Mouse (Mus musculus) ES-E14 (cell line): Measurements from ENCODE around the gene Mup11. TPM values are rescaled to one million over a fixed set of nuclear protein-coding genes. Genes with fewer than 3 reads are reported as not detected.
"Not testable (repeated sequence)": the region's sequence is repeated elsewhere in the genome, so short reads cannot be mapped to it uniquely, and the experiment has no call there.

Experiments used
- DNase-seq: peaks from one replicate; pipeline ENCODE4 v3.0.0-alpha.2; 2013; ENCODE audit warnings: low read depth, low spot score
- H3K27ac ChIP-seq: 2 replicates; pipeline ENCODE4 v1.5.1; 2012; ENCODE audit warnings: low read depth, mild to moderate bottlenecking, low read length, moderate library complexity, mixed read lengths; ENCODE audit not compliant: poor library complexity, insufficient read depth, severe bottlenecking
- H3K36me3 ChIP-seq: 2 replicates; pipeline ENCODE4 v1.6.1; 2012; ENCODE audit warnings: mild to moderate bottlenecking, low read length, moderate library complexity, mixed read lengths; ENCODE audit not compliant: control insufficient read depth, poor library complexity, insufficient read depth, severe bottlenecking
- H3K4me1 ChIP-seq, 2 experiments: fragments of 150-350 bp in 1 of 2; sonication (generic) in 1 of 2; 2 replicates each; pipeline ENCODE4 v1.6.1; 2012; ENCODE audit warnings: low read length in 2 of 2, mild to moderate bottlenecking in 1 of 2, mixed read lengths in 1 of 2; ENCODE audit not compliant: control insufficient read depth in 2 of 2, insufficient read depth in 2 of 2, poor library complexity in 1 of 2
- H3K4me3 ChIP-seq, 2 experiments: fragments of 150-350 bp in 1 of 2; sonication (generic) in 1 of 2; 2 replicates each; pipeline ENCODE4 v1.5.1; 2012; ENCODE audit warnings: low read length in 2 of 2, low read depth in 1 of 2, mild to moderate bottlenecking in 1 of 2, mixed read lengths in 1 of 2; ENCODE audit not compliant: insufficient read depth in 1 of 2, poor library complexity in 1 of 2, severe bottlenecking in 1 of 2
- H3K9ac ChIP-seq: 2 replicates; pipeline ENCODE4 v1.6.1; 2012; ENCODE audit warnings: low read depth, mild to moderate bottlenecking, low read length, mixed read lengths; ENCODE audit not compliant: poor library complexity, insufficient read depth, severe bottlenecking
- H3K9me3 ChIP-seq: fragments of 150-350 bp; sonication (generic); 2 replicates; pipeline ENCODE4 v1.6.1; 2012; ENCODE audit warnings: low read depth, mild to moderate bottlenecking, low read length; ENCODE audit not compliant: control insufficient read depth, insufficient read depth
- in situ Hi-C, 2 experiments: fragments of 600-800 bp; cut with MboI; formaldehyde crosslinking; loops; one replicate each; pipeline ENCODE4 v1.15.1; 2025; ENCODE audit warnings: low sequenced_read_pairs in 2 of 2, inconsistent platforms in 1 of 2; ENCODE audit not compliant: unreplicated experiment in 2 of 2
- total RNA-seq: library from RNA; depleted of rRNA; stranded (reverse); fragments of 300-350 nt; gene quantifications from 2 replicates; pipeline ENCODE4 v1.2.3, GENCODE M21; 2012; rRNA removed

Gene Mup11
- not detected in 2 replicates for total RNA-seq

- H3K9ac ChIP-seq, DNase-seq, in situ Hi-C loops, H3K27ac ChIP-seq, H3K4me1 ChIP-seq, H3K4me3 ChIP-seq, H3K36me3 ChIP-seq, H3K9me3 ChIP-seq: not testable (repeated sequence)
Measured at GRCm38 (mm10) chr4:60662311-60662710, at the start of gene Mup11. Gene Mup11 (minus strand): TSS chr4:60662411.

Other genes with a start within 250 kb of the Mup11 start
- not detected in 2 replicates for gene Mup9, start 240.5 kb downstream of the Mup11 start, total RNA-seq
- not detected in 2 replicates for gene Mup1, start 160.5 kb downstream of the Mup11 start, total RNA-seq
- gene Mup10, start 80.2 kb downstream of the Mup11 start, total RNA-seq, result not detected in 2 replicates
- not detected in 2 replicates for gene Mup12, start 78.9 kb upstream of the Mup11 start, total RNA-seq
- not detected in 2 replicates for gene Mup22, start 159.1 kb upstream of the Mup11 start, total RNA-seq